Mouse (Mus musculus) granulocyte monocyte progenitor cell, adult 5-6 weeks (primary cell): ENCODE results near the gene 4933424G06Rik. TPM values are rescaled to one million over a fixed set of nuclear protein-coding genes. Genes with fewer than 3 reads are reported as not detected.

Experiments
- ATAC-seq: replicated peaks from 2 replicates; pipeline ENCODE4 v1.8.0; 2016; ENCODE audit warnings: mild to moderate bottlenecking, moderate TSS enrichment, inconsistent platforms; ENCODE audit not compliant: poor library complexity, severe bottlenecking
- total RNA-seq, 2 experiments: library from RNA; stranded (forward) in 1 of 2; stranded (reverse) in 1 of 2; fragments of 200-712, 200-1000 nt in 1 of 2; fragments of >200 nt in 1 of 2; fragmentation: Nextera tagmentation in 1 of 2; gene quantifications; 2 replicates each; pipeline ENCODE4 v1.2.3; 2014 to 2017

Gene 4933424G06Rik
- total RNA-seq, 2 experiments from 2014 or later = not detected

DNA sequence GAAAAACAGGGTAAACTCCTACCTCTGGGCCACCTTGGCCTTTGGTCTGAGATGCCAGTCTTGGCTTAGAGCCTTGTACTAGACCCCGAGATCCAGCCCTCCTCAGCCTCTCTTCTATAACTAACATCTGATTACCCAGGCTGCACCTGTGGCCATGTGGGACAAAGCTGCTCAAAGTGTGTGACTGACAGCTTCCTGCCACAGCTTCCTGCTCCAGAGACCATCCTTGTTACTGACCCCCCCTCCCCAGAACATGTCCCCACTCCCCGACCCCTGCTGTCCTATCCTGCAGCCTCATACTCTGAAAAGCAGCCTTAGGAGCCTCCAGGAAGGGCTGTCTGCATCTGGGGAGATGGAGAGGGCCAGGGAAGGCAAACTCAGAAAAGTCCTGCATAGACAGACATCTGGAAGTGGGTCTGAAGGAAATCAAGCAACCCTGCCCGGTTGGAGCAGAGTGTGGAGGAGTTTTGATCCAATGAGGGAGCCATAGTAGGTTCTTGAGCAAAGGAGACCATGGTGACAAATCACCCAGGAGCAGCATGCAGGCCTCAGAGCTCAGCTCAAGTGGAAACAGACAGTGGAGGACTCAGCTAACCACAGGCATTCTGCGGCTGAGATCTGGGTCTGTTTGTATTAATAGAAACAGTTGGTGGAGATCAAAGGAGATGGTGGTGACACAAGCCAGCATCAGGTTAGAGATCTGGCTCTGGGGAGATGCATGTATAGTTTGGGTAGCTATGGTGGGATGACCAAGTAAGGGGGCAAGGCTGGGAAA is 56.7 kb downstream of the 4933424G06Rik start:
- ATAC-seq = no peak

DNA sequence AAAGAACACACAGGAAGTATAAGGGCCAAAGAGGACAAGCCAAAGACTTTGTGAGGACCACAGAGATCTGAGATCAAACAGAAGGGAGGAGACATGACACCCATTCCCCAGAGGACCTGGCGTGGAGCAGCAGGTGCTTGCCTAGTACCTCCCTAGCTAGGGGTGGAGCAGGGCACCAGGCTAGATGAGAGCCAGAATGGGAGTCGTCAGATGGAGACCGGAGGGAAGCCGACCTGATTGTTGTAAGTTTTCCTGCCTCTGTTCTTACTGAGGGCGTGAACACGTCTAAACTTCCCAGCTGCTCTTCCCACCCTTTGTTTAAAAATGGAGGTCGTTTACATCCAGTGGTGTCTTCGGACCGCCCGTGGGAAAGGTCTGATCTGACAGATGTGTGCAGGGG is 57.4 kb downstream of the 4933424G06Rik start:
- ATAC-seq = no peak

DNA sequence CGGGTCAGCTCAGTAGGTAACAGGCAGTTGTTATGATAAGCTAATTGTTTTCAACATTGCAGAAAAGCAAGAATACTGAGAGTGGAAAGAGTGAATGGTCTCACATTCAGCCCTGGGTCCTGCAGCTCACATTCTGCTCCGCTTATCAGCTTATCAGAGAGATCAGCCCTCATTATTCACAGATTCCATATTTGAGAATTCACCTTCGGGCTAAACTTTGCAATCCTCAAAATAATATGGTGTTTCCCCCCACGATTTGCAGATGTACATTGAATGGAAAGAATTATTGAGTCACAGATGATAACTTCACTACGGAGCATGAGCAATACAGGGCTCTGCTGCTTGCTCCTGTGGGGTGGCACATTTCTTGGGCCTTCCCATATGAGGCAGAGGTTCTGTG is 58.8 kb downstream of the 4933424G06Rik start:
- no peak for ATAC-seq

DNA sequence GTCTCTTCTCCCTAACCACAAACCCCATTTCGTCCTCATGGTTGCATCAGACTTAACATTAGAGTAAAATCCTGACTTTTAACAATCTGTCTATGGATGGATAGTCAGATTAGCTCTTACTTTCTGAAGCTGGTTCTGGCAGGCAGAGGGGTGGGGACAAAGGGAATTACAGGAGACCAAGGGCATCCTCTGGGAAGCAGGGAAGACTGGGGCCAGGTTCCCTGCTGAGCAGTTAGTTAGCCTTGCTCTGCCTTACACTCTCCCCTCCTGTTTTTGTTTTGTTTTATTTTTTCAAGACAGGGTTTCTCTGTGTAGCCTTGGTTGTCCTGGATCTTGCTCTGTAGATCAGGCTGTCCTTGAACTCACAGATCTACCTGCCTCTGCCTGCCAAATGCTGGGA is 60.0 kb downstream of the 4933424G06Rik start:
- no peak for ATAC-seq

DNA sequence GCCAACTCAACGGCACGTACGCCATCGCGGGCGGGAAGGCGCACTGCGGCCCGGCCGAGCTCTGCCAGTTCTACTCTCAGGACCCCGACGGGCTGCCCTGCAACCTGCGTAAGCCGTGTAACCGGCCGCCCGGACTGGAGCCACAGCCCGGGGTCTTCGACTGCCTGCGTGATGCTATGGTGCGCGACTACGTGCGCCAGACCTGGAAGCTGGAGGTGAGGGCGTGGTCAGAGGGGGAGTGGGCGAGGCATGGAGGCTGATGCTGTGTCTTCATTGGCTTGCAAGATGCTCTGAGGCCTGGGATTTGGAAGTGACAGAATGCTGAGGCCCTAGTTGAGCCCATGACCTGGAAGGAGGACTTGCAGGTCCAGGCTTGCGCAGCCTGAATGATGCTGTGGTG is 61.0 kb downstream of the 4933424G06Rik start:
- ATAC-seq = no peak

DNA sequence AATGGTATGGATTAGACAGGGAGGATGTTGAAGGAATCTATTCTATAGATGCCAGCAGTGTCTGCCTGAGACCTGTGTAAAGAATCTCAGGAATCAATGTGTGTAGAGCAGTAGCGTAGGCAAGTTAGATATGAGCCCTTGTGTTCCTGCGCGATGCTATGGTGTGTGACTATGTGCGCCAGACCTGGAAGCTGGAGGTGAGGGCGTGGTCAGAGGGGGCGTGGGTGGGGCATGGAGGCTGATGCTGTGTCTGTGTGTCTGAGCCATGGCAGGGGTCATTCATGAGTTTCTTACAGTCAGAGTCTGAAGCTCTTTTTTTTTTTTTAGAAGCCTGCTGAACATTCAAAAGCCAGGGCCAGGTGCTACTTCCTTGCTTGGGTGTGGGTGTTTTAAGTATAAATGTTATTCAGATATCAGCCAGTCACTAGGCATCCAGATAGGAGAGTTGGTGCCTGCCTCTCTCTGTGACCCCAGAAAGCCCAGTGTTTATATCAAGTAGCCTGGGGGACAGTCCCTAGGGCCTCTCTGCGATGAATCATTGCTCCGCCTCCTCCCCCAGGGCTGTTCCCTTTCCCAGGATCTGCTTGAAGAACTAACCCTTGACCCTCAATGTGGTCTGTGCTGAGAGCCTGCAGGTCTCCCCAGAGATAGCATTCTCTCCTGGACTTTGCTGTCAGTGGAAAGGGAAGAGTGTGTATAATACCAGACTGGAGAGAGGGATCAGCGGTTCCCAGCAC is 62.4 kb downstream of the 4933424G06Rik start:
- ATAC-seq = no peak

DNA sequence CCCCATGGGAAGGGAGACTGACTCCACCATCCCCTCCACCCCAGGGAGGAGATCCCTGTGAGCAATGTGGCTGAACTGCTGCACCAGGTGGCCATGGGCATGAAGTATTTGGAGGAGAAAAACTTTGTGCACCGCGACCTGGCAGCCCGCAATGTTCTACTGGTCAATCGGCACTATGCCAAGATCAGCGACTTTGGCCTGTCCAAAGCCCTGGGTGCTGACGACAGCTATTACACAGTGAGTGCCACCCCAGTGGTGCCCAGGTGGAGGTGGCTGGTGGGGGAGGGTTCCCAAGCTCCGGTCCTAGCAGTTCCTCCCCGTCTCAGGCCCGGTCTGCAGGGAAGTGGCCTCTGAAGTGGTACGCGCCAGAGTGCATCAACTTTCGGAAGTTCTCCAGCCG is 70.8 kb downstream of the 4933424G06Rik start:
- ATAC-seq = no peak

DNA sequence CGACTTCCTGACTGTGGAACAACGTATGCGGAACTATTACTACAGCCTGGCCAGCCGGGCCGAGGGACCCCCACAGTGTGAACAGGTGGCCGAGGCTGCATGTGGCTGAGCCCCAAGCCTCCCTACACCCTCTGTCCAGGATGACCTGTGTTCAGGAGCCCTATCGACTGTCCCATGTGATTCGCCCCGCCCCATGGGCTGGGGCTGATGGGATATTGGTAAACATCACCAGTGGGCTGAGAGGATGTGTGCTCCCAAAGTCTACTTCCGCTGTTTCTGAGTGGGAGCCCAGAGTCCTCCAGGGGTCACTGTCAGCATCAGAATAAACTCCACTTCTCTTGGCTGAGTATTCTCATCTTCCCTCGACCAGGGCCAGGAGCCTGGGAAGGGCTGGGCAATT is 72.5 kb downstream of the 4933424G06Rik start:
- no peak for ATAC-seq

DNA sequence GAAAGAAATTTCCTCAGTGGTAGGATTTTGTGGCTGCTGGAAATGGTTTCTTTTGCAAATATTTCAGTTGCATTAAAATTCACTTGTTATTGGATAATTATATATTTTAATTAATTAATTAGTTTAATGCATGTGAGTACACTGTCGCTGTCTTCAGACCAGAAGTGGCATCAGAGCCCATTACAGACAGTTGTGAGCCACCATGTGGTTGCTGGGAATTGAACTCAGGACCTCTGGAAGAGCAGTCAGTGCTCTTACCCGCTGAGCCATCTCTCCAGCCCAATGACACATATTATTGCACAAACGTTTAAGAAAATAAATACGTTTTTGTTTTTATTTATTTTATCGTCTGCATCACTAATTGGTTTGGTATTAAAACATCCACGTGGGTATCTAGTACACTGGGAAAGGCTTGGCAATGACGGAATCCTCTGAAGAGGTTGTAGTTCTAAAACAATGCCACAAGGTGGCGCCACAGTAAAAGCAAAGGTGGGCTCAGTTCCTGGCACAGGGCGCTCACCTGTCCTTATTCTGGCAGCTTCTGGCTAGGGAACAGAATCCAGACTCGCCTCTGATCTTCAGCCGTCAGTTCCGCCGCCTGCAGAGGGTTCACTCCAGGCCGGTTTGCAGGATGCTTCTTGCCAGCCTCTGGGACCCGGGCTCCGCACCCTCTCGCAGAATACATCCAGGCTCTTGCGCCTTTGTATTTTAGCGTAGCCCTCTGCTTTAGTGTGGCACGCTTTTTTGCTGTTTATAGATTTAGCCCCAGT is 74.6 kb downstream of the 4933424G06Rik start:
- peak; percentile 56 for ATAC-seq

DNA sequence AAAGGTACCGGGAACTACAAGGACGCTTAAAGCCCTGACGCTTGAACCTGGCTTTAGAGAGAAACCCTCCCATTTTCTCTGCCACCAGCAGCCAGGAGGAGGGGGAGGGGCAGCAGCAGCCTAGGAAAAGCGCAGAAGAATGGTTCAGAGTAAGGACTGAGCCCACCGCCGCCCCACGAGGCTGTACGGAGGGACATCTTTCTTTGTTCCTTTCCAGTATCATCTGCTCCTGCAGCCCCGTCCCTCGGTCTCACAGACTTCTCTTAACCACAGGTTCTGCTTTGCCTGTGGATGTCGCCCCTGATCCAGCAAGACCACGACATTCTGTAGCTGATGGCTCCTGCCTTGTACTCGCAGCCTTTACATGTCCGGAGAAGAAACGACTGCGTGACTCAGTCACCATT is 75.3 kb downstream of the 4933424G06Rik start:
- peak; percentile 47 for ATAC-seq

DNA sequence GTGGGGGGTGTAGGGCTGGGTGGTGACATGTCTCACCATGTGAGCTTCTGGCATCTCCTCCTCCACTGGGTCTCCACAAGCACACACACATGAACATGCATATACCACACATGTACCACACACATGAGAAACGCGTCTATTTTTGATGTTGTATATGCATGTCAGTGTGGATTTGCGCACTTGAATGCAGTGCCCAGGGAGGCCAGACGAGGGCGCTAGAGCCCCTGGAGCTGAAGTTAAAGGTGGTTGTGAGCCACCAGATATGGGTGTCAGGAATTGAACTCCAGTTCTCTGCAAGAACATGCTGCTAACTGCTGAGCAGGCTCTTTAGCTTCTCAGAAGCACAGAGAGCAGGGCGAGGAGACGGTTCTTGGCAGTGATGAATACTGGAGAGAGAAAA is 76.4 kb downstream of the 4933424G06Rik start:
- ATAC-seq = no peak

DNA sequence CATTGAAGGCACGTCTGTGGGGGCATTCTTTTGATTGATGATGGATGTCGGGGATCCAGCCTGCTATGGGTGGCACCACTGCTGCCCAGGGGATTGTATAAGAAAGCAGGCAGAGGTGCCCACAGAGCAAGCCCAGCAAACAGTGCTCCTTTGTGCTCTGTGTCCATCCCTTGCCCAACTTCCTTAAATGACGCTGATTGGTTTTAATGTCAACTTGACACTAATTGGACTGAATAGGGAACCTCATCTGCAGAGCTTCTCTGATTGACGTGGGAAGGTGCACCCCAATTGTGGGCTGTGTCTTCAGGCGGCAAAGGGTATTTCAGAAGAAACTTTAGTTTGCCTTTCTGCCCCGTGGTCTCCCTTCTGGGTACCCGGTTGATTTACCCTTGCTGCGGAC is 79.5 kb downstream of the 4933424G06Rik start:
- ATAC-seq = peak; percentile 63

DNA sequence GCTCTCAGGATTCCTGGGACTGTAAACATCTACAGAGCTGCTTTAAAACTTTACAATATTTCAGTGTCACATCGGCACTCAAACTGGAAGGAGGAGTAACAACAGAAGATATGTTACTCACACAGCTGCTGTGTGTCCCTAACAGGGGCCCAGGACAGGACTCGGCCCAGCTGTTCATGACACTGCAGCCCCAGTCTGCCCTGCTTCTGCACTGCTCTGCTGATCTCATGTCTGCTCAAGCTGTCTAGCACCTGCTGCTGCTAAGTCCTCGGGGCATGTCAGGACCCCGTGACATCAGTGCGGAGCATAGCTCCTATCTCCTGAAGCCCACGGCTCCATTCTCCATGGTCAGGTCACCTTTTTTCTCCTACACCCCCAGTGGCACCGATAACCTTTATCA is 86.8 kb downstream of the 4933424G06Rik start:
- no peak for ATAC-seq

DNA sequence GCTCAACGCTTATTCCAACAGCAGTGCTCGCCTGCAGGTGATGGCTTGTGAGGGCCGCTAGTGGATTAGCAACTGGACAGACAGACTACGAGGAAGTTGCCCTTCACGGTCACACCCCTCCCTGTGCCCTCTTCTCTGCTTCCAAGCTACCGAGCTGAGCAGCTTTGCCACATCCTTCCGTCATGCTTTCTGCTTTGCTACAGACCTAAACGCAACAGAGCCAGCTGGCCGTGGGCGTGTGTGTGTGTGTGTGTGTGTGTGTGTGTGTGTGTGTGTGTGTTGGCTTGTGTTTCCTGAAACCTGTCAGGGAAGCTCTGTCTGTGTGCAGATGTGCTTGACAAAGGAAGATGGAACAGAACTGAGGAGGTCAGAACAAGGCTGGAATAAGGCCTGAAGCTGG is 87.5 kb downstream of the 4933424G06Rik start:
- peak; percentile 90 for ATAC-seq

DNA sequence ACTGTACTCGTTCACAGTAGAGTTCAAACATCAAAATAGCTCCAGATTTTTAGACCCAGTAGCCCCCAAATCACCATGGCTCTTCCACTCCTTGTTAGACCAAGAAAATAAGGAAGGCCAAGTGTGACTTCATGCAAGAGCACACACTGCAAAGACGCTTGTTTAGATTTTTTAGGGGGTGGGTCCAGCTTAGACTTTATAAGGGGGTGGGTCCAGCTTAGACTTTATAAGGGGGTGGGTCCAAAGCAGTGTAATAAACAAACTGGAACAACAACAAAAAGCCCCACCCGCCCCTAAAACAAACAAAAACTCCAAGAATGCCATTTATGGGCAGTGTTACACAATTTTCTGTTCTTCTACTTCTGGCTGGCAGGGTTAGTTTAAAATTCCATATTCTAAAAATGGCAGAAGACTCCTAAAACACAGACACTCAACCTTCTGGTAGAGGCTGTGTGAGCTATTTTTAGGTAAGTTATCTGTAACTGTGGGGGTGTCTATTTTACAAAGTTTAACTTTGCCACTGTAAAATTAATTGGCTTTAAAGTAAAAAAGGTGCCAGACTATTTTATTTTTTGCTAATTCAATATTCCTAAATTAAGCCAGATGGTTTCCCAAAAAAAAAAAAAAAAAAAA is 90.5 kb downstream of the 4933424G06Rik start:
- no peak for ATAC-seq

DNA sequence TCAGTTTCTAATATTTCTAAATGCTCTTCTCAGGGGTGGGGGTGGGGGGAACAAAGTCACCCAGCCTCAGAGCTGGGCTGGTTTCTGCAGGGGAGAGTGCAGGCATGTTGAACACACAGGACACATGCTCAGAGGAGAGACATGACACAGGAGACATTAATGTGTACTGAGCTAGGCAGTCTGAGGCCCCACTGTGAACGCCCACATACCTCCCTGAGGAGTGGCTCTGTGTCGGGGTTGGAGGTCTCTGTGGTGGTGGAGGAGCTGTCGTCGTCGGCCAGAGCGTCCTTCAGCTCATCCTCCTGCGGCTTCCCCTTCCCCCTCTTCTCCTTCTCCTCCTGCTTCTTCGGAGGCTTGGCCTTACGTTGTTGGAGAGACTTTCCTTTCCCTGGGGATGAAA is 94.3 kb downstream of the 4933424G06Rik start:
- ATAC-seq = no peak

DNA sequence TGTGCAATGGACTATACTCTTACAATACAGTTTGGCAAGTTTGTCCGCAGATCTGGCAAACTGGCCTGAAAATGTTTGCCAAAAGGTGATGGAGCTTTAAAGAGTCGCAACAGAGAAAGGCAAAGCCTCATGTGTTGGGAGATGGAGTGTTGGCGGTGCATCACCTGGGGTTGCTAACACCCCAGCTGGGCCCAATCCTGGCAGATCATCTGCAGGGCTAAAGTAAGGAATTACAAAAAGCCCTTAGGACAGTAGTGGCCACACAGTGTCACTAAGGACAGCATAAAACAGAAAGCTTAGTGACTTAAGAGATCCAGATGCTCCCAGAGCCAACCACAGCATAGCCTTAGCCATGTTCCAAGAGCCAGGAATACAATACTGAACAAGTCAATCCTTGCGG is 94.9 kb downstream of the 4933424G06Rik start:
- ATAC-seq = no peak

DNA sequence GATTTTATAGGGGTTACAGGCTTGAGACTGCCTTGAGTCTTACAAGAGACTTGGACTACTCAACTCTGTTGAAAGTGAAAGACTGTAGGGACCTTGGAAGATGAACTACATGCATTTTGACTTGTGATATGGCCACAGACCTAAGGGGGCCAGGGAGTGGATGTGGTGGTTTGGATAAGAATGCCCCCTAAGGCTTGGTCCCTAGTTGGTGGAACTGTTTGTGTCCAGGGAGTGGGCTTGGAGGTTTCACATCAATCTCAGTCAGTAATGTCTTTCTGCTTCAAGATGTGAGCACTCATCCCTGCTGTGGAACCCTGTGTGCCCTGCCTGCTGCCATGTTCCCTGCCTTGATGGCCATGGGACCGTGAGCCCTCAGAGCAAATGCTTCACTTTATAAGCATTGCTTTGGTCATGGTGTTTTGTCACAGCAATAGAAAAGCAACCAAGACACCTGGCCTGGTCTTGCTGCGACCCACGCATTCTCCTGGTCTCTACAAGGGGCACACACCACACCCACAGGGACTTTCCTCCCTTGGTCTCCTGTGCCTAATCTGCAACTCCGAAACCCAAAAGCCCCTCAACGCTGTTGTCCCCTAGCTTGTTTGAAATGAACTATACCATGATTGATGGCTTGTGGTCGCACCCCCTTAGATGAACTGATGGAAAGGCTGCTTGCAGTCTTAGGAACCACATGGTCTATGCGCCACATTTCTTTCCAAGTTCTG is 96.4 kb downstream of the 4933424G06Rik start:
- no peak for ATAC-seq

DNA sequence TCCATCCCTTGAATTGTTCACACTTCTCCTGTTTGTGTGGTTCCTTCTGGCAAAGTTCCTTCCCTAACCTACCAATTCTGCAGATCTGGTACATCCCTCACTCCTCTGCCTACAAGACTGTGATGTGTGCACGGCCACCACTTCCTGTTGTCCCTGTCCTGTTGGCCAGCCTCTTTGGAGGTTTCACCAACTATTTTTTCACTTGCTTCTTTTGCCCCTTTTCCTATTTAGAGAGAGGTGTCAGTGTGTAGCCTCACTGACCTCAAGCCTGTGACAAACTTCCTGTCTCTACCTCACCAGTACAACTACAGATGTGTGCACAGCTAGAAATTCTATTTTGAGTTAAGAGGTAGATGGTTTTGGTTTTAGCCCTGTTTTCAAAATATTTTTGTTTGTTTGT is 97.1 kb downstream of the 4933424G06Rik start:
- no peak for ATAC-seq
